Mouse (Mus musculus) limb, embryonic 11.5 days (tissue): ENCODE results near the gene Dgkq. TPM values are rescaled to one million over a fixed set of nuclear protein-coding genes. Genes with fewer than 3 reads are reported as not detected.

Experiments
- ATAC-seq: fragments of 200-750 bp; cut with Nextera tagmentation; 2 replicates; pipeline ENCODE4 v1.8.0; 2017; ENCODE audit warnings: low read depth; ENCODE audit not compliant: insufficient number of reproducible peaks, low FRiP score, low TSS enrichment
- DNase-seq: peaks from one replicate; pipeline ENCODE4 v3.0.0-alpha.2; 2015; ENCODE audit warnings: low spot score
- H3K27ac ChIP-seq: fragments of 300-500 bp; sonication (generic); replicated peaks from 2 replicates; pipeline ENCODE4 v1.5.1; 2014; ENCODE audit warnings: low read depth, mild to moderate bottlenecking, low read length
- H3K27me3 ChIP-seq: fragments of 300-500 bp; sonication (generic); 2 replicates; pipeline ENCODE4 v1.6.1; 2014; ENCODE audit warnings: mild to moderate bottlenecking, low read length, mixed read lengths; ENCODE audit not compliant: control insufficient read depth, insufficient read depth
- H3K36me3 ChIP-seq: fragments of 300-500 bp; sonication (generic); 2 replicates; pipeline ENCODE4 v1.6.1; 2014; ENCODE audit warnings: mild to moderate bottlenecking, low read length, moderate library complexity, mixed read lengths; ENCODE audit not compliant: control insufficient read depth, insufficient read depth
- H3K4me1 ChIP-seq: fragments of 300-500 bp; sonication (generic); 2 replicates; pipeline ENCODE4 v1.6.1; 2014; ENCODE audit warnings: low read length, mixed read lengths; ENCODE audit not compliant: control insufficient read depth, insufficient read depth
- H3K4me2 ChIP-seq: fragments of 300-500 bp; sonication (generic); 2 replicates; pipeline ENCODE4 v1.6.1; 2014; ENCODE audit warnings: low read depth, mild to moderate bottlenecking, moderate library complexity; ENCODE audit not compliant: severe bottlenecking
- H3K4me3 ChIP-seq: fragments of 300-500 bp; sonication (generic); 2 replicates; pipeline ENCODE4 v1.5.1; 2014; ENCODE audit warnings: low read depth, low read length
- H3K9ac ChIP-seq: fragments of 300-500 bp; sonication (generic); 2 replicates; pipeline ENCODE4 v1.6.1; 2014; ENCODE audit warnings: mild to moderate bottlenecking, low read length
- H3K9me3 ChIP-seq: fragments of 300-500 bp; sonication (generic); 2 replicates; pipeline ENCODE4 v1.6.1; 2016; ENCODE audit warnings: low read length; ENCODE audit not compliant: control insufficient read depth
- whole genome bisulfite sequencing: fragments of 180-500 bp; shearing (Covaris S2); extraction: QIAGEN DNeasy Blood & Tissue Kit; methylation state at CpG from one replicate; pipeline ENCODE4 v1.1.7; 2014; 5-methylcytosine and 5-hydroxymethylcytosine counted together
- polyA plus RNA-seq: library from polyadenylated mRNA; unstranded; fragments of >200 nt; fragmentation: Nextera tagmentation; extraction: Ambion mirVana; gene quantifications from 2 replicates; pipeline ENCODE4 v1.2.1, GENCODE M21; 2014

Gene Dgkq
- polyA plus RNA-seq, 1 experiment from 2014 or later = 8.5 TPM

DNA sequence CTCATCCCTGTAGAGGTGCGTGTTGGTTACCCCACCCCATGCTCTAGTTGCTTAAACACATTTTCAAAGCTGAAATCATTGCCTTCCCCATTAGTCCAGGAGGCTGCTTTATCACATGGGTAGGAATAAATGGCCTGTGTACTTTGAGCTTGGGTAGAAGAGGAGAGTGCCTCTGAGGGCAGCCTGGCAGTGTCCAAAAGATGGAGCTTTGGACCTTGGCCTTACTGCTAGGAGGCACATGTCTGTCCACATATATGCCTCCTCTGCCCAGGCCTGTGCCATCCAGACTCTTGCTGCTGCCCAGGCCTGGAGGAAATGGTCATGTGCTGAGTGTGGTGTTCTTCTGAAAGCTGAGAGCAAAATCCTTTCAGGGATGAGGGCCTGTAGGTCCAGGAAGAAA, 38.9 kb upstream of the Dgkq start:
- ATAC-seq = no peak
- H3K27ac ChIP-seq = no peak overlapping the region

DNA sequence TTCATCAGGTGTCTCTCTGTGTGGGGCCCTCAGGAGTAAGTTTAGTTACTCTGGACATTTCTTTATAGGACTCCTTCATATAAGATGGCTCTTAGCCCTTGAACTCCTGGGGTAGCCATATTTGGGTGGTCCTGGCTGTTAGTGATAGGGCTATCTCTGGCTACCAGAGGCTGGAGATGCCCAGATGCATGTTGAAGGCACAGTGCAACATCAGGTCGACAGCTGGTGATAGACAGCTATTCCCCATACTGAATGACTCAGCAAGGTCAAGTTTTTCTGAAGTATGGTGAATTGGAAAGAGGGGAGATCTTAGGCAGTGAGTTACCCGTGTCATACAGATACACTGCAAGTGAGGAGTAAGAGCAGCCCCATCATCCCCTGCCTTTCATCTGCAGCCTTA, 38.3 kb upstream of the Dgkq start:
- H3K9me3 ChIP-seq = no peaks in the 10 kb centered on the region
- no peak overlapping the region for H3K4me2 ChIP-seq
- H3K4me3 ChIP-seq = no peak overlapping the region
- WGBS = 86% methylated on average over 2 of the region's 2 CpGs
- ATAC-seq (no peak), DNase-seq (no peak)
- peaks cover 16% of the 10 kb centered on the region for H3K36me3 ChIP-seq
- no peaks in the 10 kb centered on the region for H3K27me3 ChIP-seq
- no peaks in the 10 kb centered on the region for H3K4me1 ChIP-seq
- no peak overlapping the region for H3K27ac ChIP-seq
- no peak overlapping the region for H3K9ac ChIP-seq

More for the DNA sequence above, 38.9 kb upstream of the Dgkq start:
- H3K36me3 ChIP-seq = peaks cover 14% of the 10 kb centered on the region
- 100% methylated on average over 1 of the region's 1 CpGs for WGBS
- no peaks in the 10 kb centered on the region for H3K27me3 ChIP-seq
- H3K4me3 ChIP-seq = no peak overlapping the region
- no peak for DNase-seq
- H3K4me1 ChIP-seq = no peaks in the 10 kb centered on the region
- no peak overlapping the region for H3K4me2 ChIP-seq
- H3K9me3 ChIP-seq = no peaks in the 10 kb centered on the region
- H3K9ac ChIP-seq = no peak overlapping the region

DNA sequence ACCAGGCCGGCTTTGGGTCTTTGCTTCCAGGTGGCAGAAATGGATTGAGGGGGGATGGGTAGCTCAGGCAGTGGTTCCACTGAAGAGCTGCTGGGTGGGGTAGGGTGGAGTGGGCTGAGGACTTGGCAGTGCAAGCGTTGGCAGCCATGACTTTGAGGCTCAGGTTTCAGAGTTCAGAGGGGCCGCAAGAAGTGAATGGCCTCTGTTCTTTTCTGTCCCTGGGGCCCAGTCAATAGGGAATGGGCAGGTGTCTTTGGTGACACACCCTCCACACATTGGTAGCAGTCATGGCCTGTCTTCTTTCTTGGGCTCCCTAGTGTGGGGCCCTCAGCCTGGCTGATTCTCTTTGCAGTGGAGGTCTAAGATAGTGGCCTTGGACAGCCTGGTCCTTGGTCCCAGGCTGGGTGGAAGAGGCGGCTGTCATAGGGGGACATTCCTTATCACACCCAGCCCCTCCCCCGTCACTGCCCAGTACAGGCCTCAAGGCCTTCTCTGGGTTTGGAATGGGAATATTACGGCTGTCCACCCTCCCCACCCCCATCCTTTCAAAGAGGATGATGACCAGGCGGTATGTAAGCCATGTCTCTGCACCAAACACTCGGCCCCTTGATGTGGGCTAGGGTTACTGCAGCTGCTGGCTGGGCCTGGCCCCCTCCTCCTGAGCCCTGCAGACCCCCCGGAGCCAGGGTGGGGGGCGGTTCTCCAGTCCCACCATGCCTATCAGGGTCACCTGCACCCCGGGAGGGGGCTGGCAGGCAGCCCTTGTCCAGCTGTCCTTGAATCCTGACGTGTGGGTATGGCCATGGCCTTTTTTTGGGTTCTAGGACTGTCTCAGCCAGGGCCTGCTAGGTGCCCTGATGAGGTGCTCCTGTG, 34.5 kb upstream of the Dgkq start:
- Histone ChIP-seq H3K27me3 (no peaks in the 10 kb centered on the region), H3K9me3 (no peaks in the 10 kb centered on the region), H3K4me1 (peaks cover 14% of the 10 kb centered on the region), H3K4me3 (no peak overlapping the region), H3K27ac (no peak overlapping the region), H3K4me2 (no peak overlapping the region), H3K36me3 (peaks cover 16% of the 10 kb centered on the region), H3K9ac (no peak overlapping the region)
- 75% methylated on average over 12 of the region's 12 CpGs for WGBS
- DNase-seq (no peak), ATAC-seq (no peak)

DNA sequence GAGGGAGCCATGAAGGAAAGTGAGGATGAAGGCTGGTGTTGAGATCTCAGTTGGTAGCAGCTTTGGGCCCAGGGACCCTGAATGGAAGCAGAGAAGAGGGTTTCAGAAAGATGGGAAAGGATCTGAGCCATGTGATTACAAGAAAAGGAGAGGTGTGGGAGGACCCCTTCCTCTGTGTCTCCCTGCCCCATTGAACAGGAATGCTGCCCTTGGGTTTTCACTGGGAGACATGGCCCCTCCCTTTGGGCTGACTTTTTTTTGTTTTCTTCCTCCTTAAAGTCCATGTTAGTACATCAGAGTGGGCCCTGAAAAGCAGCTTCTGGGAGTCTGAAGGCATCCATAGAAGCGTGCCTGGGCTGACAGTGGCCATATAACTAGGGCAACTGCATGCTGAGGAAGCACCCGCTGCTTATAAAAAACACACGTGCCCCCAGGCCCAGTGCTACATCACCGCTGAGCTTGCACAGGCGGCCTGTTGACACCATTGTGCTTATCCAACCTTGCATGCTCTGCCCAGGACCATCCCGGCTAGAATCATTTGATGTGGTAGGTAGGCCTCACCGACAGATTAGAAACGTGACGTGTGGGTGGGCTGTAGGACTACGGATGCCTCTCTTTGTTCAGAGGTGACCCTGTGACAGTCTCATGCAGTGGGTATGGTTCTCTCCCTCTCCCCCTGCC, 32.0 kb upstream of the Dgkq start:
- ATAC-seq = no peak
- Histone ChIP-seq H3K27ac (peak overlapping the region; percentile 25; the same call in 1 of the 2 replicates), H3K4me3 (no peak overlapping the region), H3K9ac (no peak overlapping the region), H3K36me3 (peaks cover 13% of the 10 kb centered on the region), H3K9me3 (no peaks in the 10 kb centered on the region), H3K4me1 (peaks cover 34% of the 10 kb centered on the region), H3K27me3 (no peaks in the 10 kb centered on the region), H3K4me2 (no peak overlapping the region)
- 79% methylated on average over 10 of the region's 10 CpGs for WGBS
- no peak for DNase-seq

DNA sequence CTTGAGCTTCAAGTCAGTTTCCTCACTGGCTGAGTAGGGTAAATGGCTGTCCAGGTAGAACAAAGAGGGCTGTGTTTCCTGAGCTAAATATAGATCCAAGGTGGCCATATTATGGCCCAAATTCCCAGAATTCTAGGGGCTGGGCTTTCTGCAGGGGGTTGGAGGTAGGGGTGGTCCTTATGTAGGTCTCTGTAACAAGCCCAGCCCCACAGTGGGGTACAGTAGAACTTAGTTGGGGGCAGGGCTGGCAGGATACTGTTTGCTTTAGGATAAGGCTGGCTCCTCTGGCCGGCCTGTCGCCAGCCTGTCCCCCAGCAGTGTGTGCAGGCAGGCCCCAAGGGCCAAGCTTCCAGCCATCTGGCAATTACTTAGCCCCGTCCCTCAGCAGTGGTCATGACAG, 30.9 kb upstream of the Dgkq start:
- H3K9ac ChIP-seq = no peak overlapping the region
- H3K36me3 ChIP-seq = peaks cover 10% of the 10 kb centered on the region
- H3K27me3 ChIP-seq = no peaks in the 10 kb centered on the region
- no peak overlapping the region for H3K4me3 ChIP-seq
- peaks cover 46% of the 10 kb centered on the region for H3K4me1 ChIP-seq
- peak; percentile 34 for DNase-seq
- 59% methylated on average over 3 of the region's 3 CpGs for WGBS
- H3K27ac ChIP-seq = peak overlapping the region; percentile 72; the same call in 1 of the 2 replicates
- ATAC-seq = peak; percentile 63
- H3K9me3 ChIP-seq = no peaks in the 10 kb centered on the region
- H3K4me2 ChIP-seq = no peak overlapping the region

DNA sequence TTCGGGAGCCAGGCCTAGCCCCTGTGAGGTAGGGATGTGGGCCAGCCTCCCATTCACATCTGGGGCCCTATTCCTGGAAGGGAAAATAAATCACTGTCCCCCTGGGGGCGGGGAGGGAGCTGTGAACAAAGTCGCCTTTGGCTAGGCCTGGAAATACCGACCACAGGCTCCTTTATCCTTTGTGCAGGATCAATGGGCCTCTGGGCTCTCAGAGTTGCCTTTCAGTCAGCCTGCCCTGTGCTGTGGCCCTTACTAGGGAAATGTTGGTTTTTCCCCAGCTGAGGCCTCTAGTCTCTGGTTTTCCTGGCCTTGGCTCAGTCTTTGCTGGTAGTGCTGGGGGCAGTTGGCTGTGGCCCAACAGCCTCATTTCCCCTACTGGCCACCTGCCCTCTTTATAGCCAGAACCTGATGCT, 27.9 kb upstream of the Dgkq start:
- peak; percentile 57 for DNase-seq
- no peaks in the 10 kb centered on the region for H3K36me3 ChIP-seq
- H3K4me2 ChIP-seq = peak overlapping the region; percentile 15
- no peak for ATAC-seq
- H3K27ac ChIP-seq = peak overlapping the region; percentile 77
- WGBS = 18% methylated on average over 4 of the region's 4 CpGs
- H3K27me3 ChIP-seq = no peaks in the 10 kb centered on the region
- H3K4me1 ChIP-seq = peaks cover 55% of the 10 kb centered on the region
- H3K9ac ChIP-seq = no peak overlapping the region; the same call in 1 of the 2 replicates
- H3K4me3 ChIP-seq = no peak overlapping the region
- no peaks in the 10 kb centered on the region for H3K9me3 ChIP-seq

DNA sequence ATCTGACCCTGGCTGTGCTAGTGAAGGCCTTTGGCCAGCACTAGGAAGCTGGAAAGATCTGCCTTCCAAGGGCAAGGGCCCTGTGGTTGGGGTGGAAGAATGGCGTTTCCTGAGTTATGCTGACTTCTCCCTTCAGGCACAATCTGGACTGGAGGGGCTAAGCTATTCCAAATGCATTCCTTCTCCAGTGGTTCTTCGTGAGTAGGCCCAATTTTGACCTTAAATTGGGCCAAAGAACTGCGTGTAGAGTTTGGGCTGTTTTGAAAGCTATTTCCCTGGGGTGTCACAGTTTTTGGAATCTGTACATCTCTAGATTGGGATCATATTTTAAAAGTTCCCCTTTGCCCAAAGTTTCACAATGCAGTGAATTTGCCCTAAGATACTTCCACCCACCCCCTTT, 27.1 kb upstream of the Dgkq start:
- H3K27ac ChIP-seq = peak overlapping the region; percentile 77; the same call in 1 of the 2 replicates

DNA sequence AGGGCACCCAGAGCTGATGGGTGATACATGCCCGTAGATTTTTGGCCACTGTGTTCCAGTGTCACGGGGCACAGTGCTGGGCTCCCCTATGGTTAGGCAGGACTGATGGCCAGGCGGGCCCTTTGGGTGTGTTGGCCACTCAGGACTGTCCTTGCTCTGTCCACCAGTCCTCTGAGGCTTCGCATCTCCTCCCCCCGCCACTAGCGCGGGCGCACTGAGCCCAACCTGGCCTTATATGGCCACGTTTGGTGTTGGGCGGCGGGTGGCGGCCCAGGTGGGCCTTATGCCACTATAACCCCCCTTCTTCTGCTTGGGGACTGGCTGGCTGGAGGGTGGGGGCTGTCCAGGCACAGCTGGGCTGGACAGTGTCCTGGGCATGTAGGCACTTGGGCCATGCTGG, 26.4 kb upstream of the Dgkq start:
- no peak overlapping the region for H3K27ac ChIP-seq
- H3K4me1 ChIP-seq = peaks cover 60% of the 10 kb centered on the region
- no peaks in the 10 kb centered on the region for H3K9me3 ChIP-seq
- H3K9ac ChIP-seq = no peak overlapping the region
- H3K36me3 ChIP-seq = no peaks in the 10 kb centered on the region
- DNase-seq (no peak), ATAC-seq (no peak)
- H3K27me3 ChIP-seq = no peaks in the 10 kb centered on the region
- 88% methylated on average over 12 of the region's 12 CpGs for WGBS
- H3K4me3 ChIP-seq = peak overlapping the region; percentile 86; the same call in 1 of the 2 replicates
- peak overlapping the region; percentile 74 for H3K4me2 ChIP-seq

More for the DNA sequence above, 27.1 kb upstream of the Dgkq start:
- no peaks in the 10 kb centered on the region for H3K9me3 ChIP-seq
- peak overlapping the region; percentile 74; the same call in 1 of the 2 replicates for H3K4me2 ChIP-seq
- H3K27me3 ChIP-seq = no peaks in the 10 kb centered on the region
- no peak for DNase-seq
- H3K9ac ChIP-seq = no peak overlapping the region
- 92% methylated on average over 3 of the region's 3 CpGs for WGBS
- no peak overlapping the region for H3K4me3 ChIP-seq
- no peaks in the 10 kb centered on the region for H3K36me3 ChIP-seq
- ATAC-seq = no peak
- peaks cover 61% of the 10 kb centered on the region for H3K4me1 ChIP-seq
